Mouse (Mus musculus): ENCODE measurements around the gene Ptx3.
"Not testable (repeated sequence)": the region's sequence is repeated elsewhere in the genome, so short reads cannot be mapped to it uniquely, and the experiment has no call there.

Gene Ptx3

GRCm38 (mm10) chr3:66219655-66220191 is at the start of gene Ptx3:
Gene Ptx3, plus strand, starts transcription at chr3:66219910.
- in situ Hi-C loops (cut with MboI, MseI) = no loop called here

- in situ Hi-C loops (cut with MboI, MseI) = no loop called here
Observed at GRCm38 (mm10) chr3:66172907-66173306, 46.8 kb upstream of the Ptx3 start.

GRCm38 (mm10) chr3:66179647-66180046 is 40.1 kb upstream of the Ptx3 start:
- in situ Hi-C loops (cut with MboI, MseI) = no loop called here

DNA sequence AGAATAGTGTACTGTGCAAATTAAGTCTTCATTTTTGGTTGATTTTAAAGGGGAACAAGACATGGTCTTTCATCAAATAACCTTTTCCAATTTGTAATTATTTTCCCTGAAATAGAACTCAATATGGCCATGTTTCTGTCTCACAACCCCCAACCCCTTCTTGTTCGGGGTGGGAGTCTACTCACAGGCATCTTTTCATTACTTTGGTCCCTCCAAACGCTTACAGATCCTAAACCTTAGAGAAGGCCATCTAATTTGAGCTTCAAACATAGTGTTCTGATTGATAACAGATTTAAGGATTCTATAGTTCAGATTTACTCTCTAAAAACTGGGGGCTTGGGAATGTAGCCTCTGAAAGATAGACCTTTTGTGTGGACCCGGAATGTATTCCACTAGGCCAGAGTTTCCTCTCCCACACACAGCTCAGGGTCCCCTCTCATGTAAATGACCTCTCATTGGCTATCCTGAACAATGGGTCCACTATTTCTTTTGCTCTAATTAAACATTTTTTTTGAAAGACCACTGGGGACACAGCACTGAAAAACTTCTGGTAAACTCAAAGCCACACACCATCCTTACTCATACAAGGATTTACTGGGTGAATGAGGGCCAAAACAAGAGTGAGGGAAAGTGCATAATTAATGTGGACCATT is 25.7 kb upstream of the Ptx3 start:
- in situ Hi-C loops (cut with MboI, MseI) = no loop called here

DNA sequence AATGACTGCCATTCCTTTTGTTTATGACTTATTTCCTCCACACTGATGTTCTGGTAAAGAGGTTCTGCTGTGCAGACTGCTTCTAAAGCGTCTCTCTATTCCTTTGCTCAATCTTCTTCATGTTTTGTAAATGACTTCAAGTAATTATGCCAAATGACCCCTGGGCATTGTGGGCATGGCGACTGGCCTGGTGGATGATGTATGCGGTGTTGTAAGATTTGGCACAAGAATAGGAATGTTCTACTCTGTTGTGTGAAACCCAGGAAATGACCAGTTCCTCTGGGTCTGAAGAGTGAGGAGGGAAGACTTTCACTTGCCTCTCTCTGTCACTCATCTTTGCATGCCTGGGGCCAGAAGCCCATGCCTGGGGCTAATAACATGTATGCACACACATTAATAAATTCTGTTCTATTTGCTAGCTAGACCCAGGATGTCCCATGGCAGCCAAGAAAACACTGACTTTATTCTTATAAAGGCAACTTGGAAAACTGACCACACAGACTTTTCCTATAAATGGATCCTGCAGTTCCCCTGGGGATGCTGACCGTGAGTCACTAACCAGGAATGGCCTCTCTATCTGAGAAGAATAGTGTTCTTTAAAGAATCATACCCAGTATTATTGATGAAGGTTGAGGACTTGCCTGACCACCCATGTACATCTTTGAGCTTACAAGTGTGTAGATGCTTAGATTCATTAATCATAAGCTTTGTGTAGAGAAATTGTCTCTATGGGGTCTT is 10.7 kb upstream of the Ptx3 start:
- in situ Hi-C loops (cut with MboI, MseI) = no loop called here

GRCm38 (mm10) chr3:66213524-66213923 is 6.2 kb upstream of the Ptx3 start:
- in situ Hi-C loops (cut with MboI, MseI) = no loop called here

GRCm38 (mm10) chr3:66215759-66216158 is 4.0 kb upstream of the Ptx3 start:
- in situ Hi-C loops (cut with MboI, MseI) = no loop called here

- in situ Hi-C loops (cut with MboI, MseI) = no loop called here
Observed at GRCm38 (mm10) chr3:66220554-66221242, 988 bp downstream of the Ptx3 start.

- in situ Hi-C loops (cut with MboI, MseI) = no loop called here
Observed at GRCm38 (mm10) chr3:66221243-66221611, 1.5 kb downstream of the Ptx3 start.

- in situ Hi-C loops (cut with MboI, MseI) = no loop called here
Observed at GRCm38 (mm10) chr3:66224931-66225537, 5.3 kb downstream of the Ptx3 start.

GRCm38 (mm10) chr3:66236234-66236871 is 16.6 kb downstream of the Ptx3 start:
- in situ Hi-C loops (cut with MboI, MseI) = not testable (repeated sequence)

GRCm38 (mm10) chr3:66240476-66240875 is 20.8 kb downstream of the Ptx3 start:
- in situ Hi-C loops (cut with MboI, MseI) = no loop called here

DNA sequence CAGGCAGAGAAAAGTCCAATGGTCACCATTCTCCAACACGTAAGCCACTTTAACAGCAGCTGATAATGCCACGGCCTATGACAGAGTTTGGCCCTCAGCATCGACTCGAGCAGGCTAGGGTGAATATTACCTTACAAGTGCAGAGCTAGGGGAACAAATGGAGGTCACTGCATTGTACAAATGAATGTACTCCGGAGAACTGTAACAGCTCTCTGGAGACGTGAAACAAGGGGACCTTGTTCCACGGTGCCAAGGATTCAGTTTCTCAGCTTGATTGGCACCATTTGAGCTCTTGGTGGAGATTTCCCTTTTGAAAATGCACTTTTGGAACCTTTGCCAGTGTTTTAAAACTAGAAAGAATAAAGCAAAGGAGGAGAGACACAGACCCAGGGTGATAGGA is 32.1 kb downstream of the Ptx3 start:
- in situ Hi-C loops (cut with MboI, MseI) = no loop called here

- in situ Hi-C loops (cut with MboI, MseI) = no loop called here
Observed at GRCm38 (mm10) chr3:66254504-66255105, 34.9 kb downstream of the Ptx3 start.

DNA sequence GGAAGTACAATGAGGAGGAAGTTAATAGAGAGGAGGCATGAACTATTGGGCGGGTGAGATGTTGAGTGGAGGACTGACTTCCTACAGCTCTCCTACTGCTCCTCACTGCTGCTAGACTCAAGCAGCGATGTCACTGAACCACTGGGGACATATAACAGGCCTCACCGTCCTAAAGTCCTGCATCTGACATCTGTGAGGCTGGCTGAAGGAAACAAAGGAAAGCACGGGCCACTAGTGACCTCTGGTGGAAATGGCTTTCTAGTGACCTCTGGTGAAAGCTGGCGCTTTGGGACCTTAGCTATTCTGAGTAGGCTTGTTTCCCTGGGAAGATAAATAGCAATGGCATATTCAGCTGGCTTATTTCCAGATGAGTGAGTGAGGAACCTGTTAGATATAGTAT is 42.6 kb downstream of the Ptx3 start:
- in situ Hi-C loops (cut with MboI, MseI) = no loop called here

DNA sequence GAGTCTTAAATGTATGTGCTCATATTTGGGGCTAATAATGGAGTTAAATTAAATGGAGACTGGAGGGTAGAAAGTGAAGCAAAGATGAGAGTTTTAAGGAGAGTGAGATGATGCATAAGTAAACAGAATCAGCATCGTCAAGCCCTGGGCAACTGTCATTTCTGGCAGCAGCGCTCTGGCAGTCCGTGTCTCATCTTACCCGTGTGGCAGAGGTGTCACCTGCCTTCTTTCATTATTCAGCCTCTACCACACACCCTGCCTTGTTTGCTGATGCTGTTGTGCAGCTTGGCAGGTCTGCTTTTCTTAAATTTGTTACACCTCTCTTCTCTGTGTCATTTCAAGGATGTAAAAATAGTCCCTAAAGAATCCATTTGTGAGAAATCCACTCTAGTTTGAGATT is 43.6 kb downstream of the Ptx3 start:
- in situ Hi-C loops (cut with MboI, MseI) = no loop called here

Measured in T-helper 1 cell (primary cell).